Mouse (Mus musculus) forebrain, postnatal 0 days (tissue): ENCODE data around the gene Gm12695. TPM values are rescaled to one million over a fixed set of nuclear protein-coding genes. Genes with fewer than 3 reads are reported as not detected.

Experiments used
- ATAC-seq: fragments of 200-750 bp; cut with Nextera tagmentation; 2 replicates; pipeline ENCODE4 v1.8.0; 2017; ENCODE audit warnings: mild to moderate bottlenecking, moderate library complexity
- DNase-seq: peaks from one replicate; pipeline ENCODE4 v3.0.0-alpha.2; 2015
- H3K27ac ChIP-seq: fragments of 300-500 bp; sonication (generic); 2 replicates; pipeline ENCODE4 v1.5.1; 2014; ENCODE audit warnings: low read depth, mild to moderate bottlenecking, antibody characterized with exemption, low read length, moderate library complexity, mixed read lengths
- H3K27me3 ChIP-seq: fragments of 300-500 bp; sonication (generic); 2 replicates; pipeline ENCODE4 v1.6.1; 2014; ENCODE audit warnings: mild to moderate bottlenecking, low read length, mixed read lengths; ENCODE audit not compliant: insufficient read depth
- H3K36me3 ChIP-seq: fragments of 300-500 bp; sonication (generic); 2 replicates; pipeline ENCODE4 v1.6.1; 2014; ENCODE audit warnings: mild to moderate bottlenecking, moderate library complexity; ENCODE audit not compliant: insufficient read depth
- H3K4me1 ChIP-seq: fragments of 300-500 bp; sonication (generic); 2 replicates; pipeline ENCODE4 v1.6.1; 2014; ENCODE audit warnings: antibody characterized with exemption; ENCODE audit not compliant: insufficient read depth
- H3K4me2 ChIP-seq: fragments of 300-500 bp; sonication (generic); 2 replicates; pipeline ENCODE4 v1.6.1; 2014; ENCODE audit warnings: low read depth, mild to moderate bottlenecking, moderate library complexity
- H3K4me3 ChIP-seq: fragments of 300-500 bp; sonication (generic); 2 replicates; pipeline ENCODE4 v1.5.1; 2014; ENCODE audit warnings: low read depth, low read length, mixed read lengths
- H3K9ac ChIP-seq: fragments of 300-500 bp; sonication (generic); 2 replicates; pipeline ENCODE4 v1.6.1; 2014; ENCODE audit warnings: mild to moderate bottlenecking
- H3K9me3 ChIP-seq: fragments of 300-500 bp; sonication (generic); 2 replicates; pipeline ENCODE4 v1.6.1; 2016; ENCODE audit warnings: low read length
- CTCF ChIP-seq: sonication (generic); IDR thresholded peaks from 2 replicates; pipeline ENCODE4 v1.5.1; 2016; ENCODE audit warnings: antibody characterized with exemption, control low read depth, low read depth
- WGBS: fragments of 180-500 bp; shearing (Covaris S2); extraction: QIAGEN DNeasy Blood & Tissue Kit; methylation state at CpG from one replicate; pipeline ENCODE4 v1.1.7; 2014; 5-methylcytosine and 5-hydroxymethylcytosine counted together
- polyA plus RNA-seq: library from polyadenylated mRNA; unstranded; fragments of >200 nt; fragmentation: Nextera tagmentation; extraction: Ambion mirVana; gene quantifications from 2 replicates; pipeline ENCODE4 v1.2.1, GENCODE M21; 2015
- total RNA-seq: library from RNA; depleted of rRNA; stranded (reverse); fragments of >200 nt; gene quantifications from 2 replicates; pipeline ENCODE4 v1.2.3, GENCODE M21; 2014

Gm12695 gene
- total and polyA plus RNA-seq, 2 experiments from 2014 or later: 0.07 TPM; not detected in 1

DNA sequence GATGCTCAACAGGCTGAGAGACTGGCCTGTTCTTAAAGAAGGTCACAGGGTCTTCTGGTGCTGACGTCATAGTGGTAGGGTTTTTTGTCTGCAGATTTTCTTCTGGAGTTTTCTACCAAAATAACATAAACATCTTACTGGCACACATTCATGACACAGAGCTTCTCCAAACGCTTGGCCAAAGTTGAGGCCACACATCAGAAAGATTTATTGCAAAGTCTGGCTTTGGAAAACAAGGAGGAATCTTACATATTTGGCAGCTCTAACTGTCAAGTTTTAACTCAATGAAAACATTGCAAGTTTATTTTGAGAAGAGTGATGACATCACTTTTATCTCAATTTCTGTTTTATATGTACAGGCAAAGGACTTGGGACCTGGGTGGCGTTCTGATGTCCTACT is 56.8 kb downstream of the Gm12695 start:
- 74% methylated on average over 3 of the region's 3 CpGs for WGBS
- ATAC-seq: no peak

DNA sequence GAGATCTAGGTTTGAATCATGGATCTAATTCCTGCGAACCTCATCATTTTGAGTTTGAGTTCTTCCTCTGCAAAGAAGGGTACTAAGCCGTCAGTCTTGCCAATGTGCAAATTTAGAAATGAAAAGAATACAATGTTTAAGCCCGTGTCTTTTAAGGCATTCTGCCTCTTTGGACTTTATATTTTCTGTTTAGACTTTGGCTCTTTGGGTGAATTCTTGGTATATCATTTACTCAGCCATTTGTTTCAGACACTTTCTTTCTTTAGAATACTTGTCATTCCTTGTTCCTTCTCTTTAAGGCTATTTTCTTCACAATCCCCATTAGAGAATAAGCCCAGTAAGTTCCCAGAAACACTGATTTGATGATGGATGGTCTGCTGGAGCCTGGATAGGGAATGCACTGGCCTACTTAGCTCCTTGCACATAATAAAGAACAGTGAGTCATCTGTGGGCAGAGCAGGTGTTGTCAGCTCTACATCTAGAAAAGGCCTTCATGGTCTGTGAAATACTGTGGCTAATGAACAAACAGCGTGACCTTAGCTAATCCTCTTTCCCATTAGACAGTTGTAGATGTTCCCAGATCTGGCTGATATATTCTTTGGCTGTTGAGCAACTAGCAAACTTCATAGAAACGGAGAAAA is 59.5 kb downstream of the Gm12695 start:
- no peak for TF ChIP-seq CTCF
- Histone ChIP-seq H3K27me3 (no peaks in the 10 kb centered on the region), H3K36me3 (no peaks in the 10 kb centered on the region), H3K9me3 (no peaks in the 10 kb centered on the region), H3K4me2 (no peak overlapping the region), H3K4me1 (no peaks in the 10 kb centered on the region), H3K27ac (no peak overlapping the region), H3K4me3 (no peak overlapping the region), H3K9ac (no peak overlapping the region)
- ATAC-seq: no peak
- no peak for DNase-seq
- WGBS: 69% methylated on average over 5 of the region's 5 CpGs

More for the DNA sequence above, 56.8 kb downstream of the Gm12695 start:
- no peaks in the 10 kb centered on the region for H3K4me1 ChIP-seq
- no peak overlapping the region for H3K4me3 ChIP-seq
- TF ChIP-seq CTCF: no peak
- DNase-seq: no peak
- H3K27me3 ChIP-seq: no peaks in the 10 kb centered on the region
- H3K9ac ChIP-seq: no peak overlapping the region
- no peaks in the 10 kb centered on the region for H3K9me3 ChIP-seq
- H3K27ac ChIP-seq: no peak overlapping the region
- no peak overlapping the region for H3K4me2 ChIP-seq
- no peaks in the 10 kb centered on the region for H3K36me3 ChIP-seq

DNA sequence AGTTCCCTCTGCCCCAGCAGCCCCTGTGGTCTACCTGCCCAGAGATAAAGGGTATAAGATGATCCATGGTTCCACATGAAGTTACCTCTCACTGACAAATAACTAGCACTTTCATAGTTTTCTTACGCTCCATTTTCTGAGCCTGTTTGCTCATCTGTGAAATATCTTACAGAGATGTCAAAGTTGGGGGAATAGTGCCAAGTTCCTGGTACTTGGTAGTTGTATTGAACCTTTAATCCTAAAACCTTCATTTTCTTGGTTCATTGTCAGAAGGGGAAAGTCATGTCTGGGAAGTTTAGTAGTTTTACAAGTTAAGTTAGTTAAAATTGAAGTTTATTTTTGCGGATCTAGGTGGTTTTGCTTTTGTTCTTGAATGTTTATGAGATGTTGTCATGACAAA is 62.7 kb downstream of the Gm12695 start:
- H3K9ac ChIP-seq: no peak overlapping the region
- 92% methylated on average over 2 of the region's 2 CpGs for WGBS
- no peak for DNase-seq
- H3K36me3 ChIP-seq: no peaks in the 10 kb centered on the region
- no peaks in the 10 kb centered on the region for H3K27me3 ChIP-seq
- no peak overlapping the region for H3K4me3 ChIP-seq
- no peaks in the 10 kb centered on the region for H3K4me1 ChIP-seq
- ATAC-seq: no peak
- TF ChIP-seq CTCF: no peak
- H3K4me2 ChIP-seq: no peak overlapping the region
- no peak overlapping the region for H3K27ac ChIP-seq
- H3K9me3 ChIP-seq: no peaks in the 10 kb centered on the region

DNA sequence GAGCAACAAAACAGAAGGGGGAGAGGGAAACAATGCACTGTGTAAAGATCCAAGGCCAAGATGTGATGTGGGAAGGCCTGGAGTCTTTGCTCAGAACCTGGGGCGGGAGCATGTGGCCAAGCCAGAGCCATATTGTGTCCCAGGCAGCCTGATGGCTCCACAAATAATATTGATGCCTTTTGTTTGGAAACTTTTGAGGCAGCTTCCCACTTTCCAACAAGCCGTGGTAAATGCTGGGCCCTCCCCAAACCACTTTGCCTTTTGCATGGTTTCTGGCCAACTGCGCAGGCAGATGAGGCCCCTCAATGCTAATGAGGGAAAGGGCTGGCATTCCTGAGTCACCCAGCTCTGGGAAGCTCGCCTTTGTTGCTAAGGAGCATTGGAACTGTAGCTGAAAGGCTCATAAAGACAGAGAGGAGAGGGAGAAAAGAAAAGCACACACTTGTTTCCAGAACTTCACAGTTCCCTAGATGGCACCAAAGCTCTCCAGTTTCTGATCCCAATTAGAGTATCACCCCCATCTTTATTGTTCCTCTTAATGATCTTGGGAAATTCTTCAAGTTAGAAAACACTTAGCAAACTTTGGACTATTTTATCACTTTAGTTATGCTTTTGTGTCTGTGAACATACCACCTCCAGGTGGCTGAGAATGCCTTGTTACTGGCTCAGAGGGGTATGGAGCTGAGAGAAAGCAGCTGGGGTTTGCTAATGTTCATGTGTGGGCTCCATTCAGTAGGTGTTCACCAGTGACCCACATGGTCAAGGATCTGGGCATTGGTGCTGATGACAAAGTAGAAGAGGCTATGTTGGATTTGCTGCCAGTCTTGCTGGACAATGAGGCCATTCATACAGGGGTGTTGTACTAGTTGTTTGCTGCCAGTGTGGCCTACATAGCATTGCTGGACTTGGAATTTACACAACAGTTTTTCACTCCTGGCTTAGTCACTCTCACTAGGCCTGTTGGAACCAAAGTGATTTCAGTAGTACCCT is 65.7 kb downstream of the Gm12695 start:
- no peaks in the 10 kb centered on the region for H3K4me1 ChIP-seq
- no peaks in the 10 kb centered on the region for H3K27me3 ChIP-seq
- no peaks in the 10 kb centered on the region for H3K9me3 ChIP-seq
- peak; percentile 38 for TF ChIP-seq CTCF
- H3K9ac ChIP-seq: no peak overlapping the region
- H3K27ac ChIP-seq: peak overlapping the region; percentile 50
- peak; percentile 80 for DNase-seq
- H3K4me2 ChIP-seq: no peak overlapping the region
- no peak overlapping the region for H3K4me3 ChIP-seq
- H3K36me3 ChIP-seq: no peaks in the 10 kb centered on the region
- WGBS: 12% methylated on average over 4 of the region's 4 CpGs
- peak; percentile 95 for ATAC-seq

DNA sequence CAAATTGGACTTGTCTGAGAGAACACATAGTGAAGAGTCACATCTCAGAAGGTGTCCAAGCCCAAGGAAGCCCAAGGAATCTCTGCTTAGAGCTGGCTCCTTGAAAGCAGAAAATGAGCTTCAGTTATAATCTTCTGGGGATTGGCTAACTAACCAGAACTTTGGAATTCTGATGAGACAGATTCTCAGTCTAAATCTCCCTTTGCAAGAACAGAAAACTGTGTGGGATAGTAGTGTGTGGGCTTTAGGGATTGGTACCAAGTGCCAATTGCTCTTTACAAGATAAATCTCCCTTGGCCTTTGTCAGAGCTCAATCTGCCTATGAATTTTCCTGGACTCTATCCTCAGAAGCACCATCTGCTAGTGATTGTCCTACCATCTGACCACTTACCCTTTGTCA is 66.5 kb downstream of the Gm12695 start:
- Histone ChIP-seq H3K4me1 (no peaks in the 10 kb centered on the region), H3K27ac (peak overlapping the region; percentile 50), H3K4me3 (no peak overlapping the region), H3K36me3 (no peaks in the 10 kb centered on the region), H3K27me3 (no peaks in the 10 kb centered on the region), H3K9ac (no peak overlapping the region), H3K9me3 (no peaks in the 10 kb centered on the region), H3K4me2 (no peak overlapping the region)
- TF ChIP-seq CTCF: no peak
- no peak for DNase-seq
- ATAC-seq: 0 out of 2 replicates have a peak, but pooled peaks have one; percentile 6

DNA sequence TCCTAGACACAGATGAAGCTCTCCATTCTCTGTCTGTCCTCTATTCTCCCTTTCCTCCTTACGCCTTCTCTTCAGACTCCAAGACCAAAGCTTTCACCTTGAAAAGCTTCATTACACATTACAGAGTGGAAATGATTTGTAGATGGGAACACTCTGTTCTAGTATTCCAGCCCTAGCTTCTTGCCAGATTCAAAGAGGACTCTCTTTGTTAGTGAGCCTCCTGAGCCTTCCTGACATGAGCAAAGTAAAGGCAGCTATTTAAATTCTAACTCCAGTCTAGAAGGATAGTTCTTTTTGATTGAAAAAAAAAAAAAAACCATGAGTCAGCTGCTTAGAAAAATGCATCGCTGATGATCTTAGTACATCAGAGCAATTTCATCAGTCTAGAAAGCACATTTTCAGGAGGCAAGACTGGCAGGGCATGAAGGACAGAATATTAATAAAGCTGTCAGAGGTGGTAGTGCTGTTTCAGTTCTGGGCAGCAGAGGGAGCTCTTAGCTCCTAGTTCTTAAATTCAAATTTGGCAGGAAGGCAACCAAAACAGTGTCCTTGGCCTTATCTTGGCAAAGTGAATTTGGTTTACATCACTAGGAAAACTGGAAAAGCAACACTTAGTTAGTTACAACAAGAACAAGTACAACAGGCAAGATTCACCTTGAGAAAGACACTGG is 79.6 kb downstream of the Gm12695 start:
- Histone ChIP-seq H3K4me1 (no peaks in the 10 kb centered on the region), H3K9me3 (no peaks in the 10 kb centered on the region), H3K4me3 (no peak overlapping the region), H3K4me2 (no peak overlapping the region), H3K27me3 (no peaks in the 10 kb centered on the region), H3K36me3 (no peaks in the 10 kb centered on the region), H3K9ac (no peak overlapping the region), H3K27ac (no peak overlapping the region)
- WGBS: 51% methylated on average over 2 of the region's 2 CpGs
- ATAC-seq (peak; percentile 27; the same call in 1 of the 2 replicates), DNase-seq (peak; percentile 82)
- TF ChIP-seq CTCF: peak; percentile 79
